Mouse (Mus musculus) urinary bladder, adult 18-20 months (tissue): Measurements from ENCODE around the gene Cacna1a.
A peak's percentile ranks its signal among the peaks of the same experiment; 100 is the strongest.
"Not testable (repeated sequence)": the region's sequence is repeated elsewhere in the genome, so short reads cannot be mapped to it uniquely, and the experiment has no call there.

Experiments
- DNase-seq, 2 experiments: peaks; one replicate each; pipeline ENCODE4 v3.0.0; 2022; ENCODE audit warnings: low spot score in 2 of 2, mixed read lengths in 2 of 2

Cacna1a gene

GRCm38 (mm10) chr8:84474456-84474855 is 86.2 kb downstream of the Cacna1a start:
- no peak for DNase-seq

GRCm38 (mm10) chr8:84477341-84477740 is 89.1 kb downstream of the Cacna1a start:
- no peak for DNase-seq

DNA sequence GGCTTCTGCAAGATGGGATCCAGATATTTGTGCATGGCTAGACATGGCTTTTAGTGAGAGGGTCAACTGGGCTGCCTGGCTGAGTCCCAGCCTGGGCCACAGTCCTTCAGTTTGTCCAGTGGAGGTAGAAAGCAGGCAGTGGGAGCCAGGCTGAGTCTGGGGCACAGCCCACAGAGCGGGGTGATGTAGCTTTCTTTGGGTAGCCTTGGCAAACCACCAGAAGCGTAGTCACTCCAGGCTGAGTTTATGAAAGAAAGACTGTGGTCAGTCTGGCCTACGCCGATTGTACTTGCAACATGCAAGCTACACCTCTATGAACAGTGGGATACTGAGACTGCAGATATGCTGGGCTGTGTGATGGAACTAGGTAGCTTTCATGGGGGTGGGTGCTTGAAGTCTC is 94.8 kb downstream of the Cacna1a start:
- DNase-seq = no peak

- DNase-seq = no peak
Observed at GRCm38 (mm10) chr8:84485366-84485765, 97.1 kb downstream of the Cacna1a start.

DNA sequence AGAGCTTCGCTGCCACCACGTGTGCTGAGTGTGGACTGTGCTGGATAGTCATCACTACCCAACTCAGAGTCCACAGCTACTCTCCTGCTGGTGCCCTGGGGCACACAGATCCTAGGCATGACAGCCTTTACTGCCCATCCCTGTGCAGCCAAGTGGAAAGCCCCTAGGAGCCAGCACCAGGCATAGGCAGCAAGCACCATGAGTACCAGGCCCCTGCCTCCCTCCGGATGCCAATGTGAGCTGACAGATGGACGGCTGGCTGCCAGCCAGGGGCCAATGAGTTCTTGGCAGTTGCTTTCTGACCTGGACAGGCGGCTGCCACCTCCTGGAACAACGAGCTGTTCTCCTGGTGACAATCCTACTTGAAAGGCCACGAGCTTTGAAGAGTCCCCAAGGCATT is 97.6 kb downstream of the Cacna1a start:
- no peak for DNase-seq

- no peak for DNase-seq
Observed at GRCm38 (mm10) chr8:84489223-84489622, 101.0 kb downstream of the Cacna1a start.

- no peak for DNase-seq
Observed at GRCm38 (mm10) chr8:84494541-84495084, 106.4 kb downstream of the Cacna1a start.

DNA sequence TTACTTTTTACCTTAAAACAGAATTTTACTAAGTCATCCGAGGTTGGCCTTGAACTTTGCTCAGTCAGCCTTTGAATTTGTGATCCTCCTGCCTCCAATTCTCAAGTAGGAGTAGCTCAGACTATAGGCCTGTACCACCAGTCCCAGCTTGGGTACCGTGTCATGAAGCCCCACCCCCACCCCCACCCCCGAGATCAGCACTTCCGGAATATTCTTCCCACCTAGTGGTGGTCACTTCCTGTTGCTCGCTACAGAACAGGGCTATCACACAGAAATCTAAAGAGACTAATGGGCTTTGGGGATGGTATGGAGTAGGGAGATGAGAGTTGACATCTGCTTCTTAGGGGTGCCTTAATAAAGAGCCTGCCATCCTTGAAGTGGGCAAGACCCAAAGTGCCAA is 112.9 kb downstream of the Cacna1a start:
- DNase-seq = no peak

DNA sequence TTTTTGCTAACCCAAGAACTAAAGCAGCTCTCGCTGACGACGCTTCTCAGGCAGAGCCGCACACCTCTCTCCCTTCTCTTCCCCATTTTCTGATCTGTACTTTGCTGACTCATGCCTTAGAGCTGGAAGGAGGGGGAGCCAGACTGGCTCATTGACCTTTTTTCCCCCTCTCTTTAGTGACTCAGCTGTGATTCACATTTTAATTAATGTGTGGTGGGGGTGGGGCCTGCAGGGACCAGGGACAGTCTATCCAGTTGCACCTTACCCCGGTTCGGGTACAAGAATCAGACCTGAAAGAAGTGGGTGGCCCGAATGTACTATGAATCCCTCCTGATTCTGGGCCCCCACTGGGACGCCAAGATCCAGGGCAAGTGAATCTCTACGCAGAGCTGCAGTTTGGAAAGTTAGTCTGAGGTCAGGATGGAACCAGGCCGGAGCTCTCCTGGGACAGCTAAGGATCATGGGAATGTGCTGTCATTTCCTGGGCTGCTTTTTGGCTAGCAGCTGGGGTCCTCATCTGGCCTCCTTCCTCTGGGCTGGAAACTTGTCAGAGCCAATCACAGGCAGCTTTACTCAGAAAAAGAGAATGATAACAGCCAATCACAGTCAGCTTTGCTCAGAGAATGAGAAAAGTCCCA is 113.5 kb downstream of the Cacna1a start:
- peak; percentile 39 to 42 for DNase-seq

- no peak for DNase-seq
Observed at GRCm38 (mm10) chr8:84502638-84503037, 114.4 kb downstream of the Cacna1a start.

- no peak for DNase-seq
Observed at GRCm38 (mm10) chr8:84507220-84507619, 119.0 kb downstream of the Cacna1a start.

DNA sequence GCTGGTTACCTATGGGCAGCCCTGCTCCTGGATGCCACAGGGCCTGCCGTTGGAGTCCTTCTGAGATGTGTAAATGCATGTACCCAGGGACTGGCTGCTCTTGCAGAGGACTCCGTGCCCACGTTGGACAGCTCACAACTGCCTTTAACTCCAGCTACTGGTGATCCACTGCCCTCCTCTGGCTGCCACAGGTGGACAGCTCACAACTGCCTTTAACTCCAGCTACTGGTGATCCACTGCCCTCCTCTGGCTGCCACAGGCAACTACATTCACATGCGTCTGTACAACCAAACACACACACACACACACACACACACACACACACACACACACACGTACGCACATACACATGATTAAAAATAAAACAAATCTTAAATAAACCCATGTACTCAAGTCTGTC is 121.5 kb downstream of the Cacna1a start:
- not testable (repeated sequence) for DNase-seq

- DNase-seq = no peak
Observed at GRCm38 (mm10) chr8:84511621-84512020, 123.4 kb downstream of the Cacna1a start.

DNA sequence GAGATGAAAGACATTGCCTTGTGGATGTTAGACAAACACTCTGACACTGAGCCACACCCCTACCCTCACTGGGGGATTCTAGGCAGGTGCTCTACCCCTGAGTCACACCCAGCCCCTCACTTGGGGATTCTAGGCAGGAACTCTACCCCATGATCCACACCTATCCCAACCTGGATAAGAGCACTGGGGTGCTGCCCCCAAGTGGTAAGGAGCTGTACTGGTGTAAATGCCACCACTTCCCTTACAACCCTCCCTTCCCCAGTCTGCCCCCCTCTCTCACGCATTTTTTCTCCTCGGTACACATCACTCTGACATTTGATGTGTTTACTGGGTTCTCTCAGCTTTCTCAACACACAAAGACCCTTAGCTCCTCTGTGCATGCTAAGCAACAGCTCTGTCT is 125.5 kb downstream of the Cacna1a start:
- peak in 1 of 2 experiments; percentile 29 for DNase-seq

DNA sequence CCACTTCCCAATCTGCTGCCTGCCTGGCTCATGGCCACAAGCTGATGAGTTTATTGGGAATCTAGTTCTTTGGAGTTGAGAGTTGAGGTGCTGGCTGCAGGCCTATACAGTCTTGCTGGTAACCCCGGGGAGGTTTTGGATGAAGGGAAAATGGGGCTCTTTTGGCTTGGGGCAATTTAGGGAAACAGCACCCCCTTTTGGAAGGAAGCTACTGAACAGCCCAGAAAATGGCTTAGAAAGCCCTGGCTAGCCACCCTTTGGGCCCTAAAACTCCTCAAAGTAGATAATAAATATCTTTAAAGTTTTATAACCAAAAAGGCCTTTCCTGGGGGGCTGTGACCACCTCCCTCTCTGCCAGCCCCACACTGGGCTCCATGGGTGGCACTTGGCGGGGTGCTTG is 129.9 kb downstream of the Cacna1a start:
- no peak for DNase-seq

DNA sequence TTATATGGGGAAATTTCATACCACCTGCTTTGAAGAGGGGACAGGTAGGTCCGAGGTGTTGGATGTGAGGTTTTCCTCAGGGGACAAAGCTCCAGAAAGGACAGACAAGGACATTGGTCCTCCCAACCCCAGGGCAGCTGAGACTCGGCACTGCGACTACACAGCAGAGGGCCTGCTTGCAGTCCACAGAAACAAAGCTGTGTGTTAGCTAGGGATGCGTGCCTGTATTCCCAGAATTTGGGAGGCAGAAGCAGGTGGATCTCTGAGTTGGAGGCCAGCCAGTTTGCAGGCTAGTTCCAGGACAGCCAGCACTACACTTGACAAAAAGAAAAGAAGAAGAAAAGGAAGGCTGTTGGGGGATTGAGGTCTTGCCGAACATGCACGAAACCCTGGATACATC is 130.5 kb downstream of the Cacna1a start:
- no peak for DNase-seq

GRCm38 (mm10) chr8:84519767-84520626 is 131.8 kb downstream of the Cacna1a start:
- no peak for DNase-seq

DNA sequence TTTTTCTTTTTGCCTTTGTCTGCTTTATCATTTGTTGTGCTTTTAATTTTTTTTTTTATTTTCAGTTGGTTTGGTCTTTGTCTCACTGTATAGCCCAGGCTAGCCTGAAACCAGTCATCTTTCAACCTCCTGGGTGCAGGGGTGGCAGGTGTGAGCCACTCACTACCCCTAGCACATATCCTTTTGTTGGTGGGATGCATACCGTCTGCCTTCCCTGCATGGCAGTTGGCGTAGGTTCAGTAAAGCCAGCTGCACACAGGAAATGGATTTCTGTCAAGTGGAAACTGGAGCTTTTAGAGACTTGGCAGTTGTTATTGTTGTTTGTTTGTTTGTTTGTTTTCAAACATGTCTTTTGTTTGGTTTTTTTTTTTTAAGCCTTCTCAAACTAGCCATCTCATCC is 132.8 kb downstream of the Cacna1a start:
- no peak for DNase-seq

DNA sequence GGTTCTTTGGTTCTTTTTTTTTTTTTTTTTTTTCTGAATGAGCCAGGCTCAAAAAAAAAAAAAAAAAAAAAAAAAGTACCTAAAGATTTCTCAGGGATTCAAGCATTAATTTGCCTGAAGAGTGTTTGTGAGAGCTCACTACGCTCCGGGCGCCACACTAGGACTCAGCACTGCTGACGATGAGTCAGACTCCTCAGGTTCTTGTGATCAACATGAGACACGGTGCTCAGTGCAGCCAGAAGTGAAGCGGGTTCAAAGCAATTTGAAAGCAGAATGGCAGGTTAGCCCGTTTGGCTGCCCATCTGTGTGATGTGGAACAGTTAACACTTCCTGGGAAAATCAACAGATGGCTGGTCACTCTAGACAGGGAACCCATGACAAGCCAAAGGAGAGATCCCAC is 139.8 kb downstream of the Cacna1a start:
- DNase-seq = no peak

- DNase-seq = no peak
Observed at GRCm38 (mm10) chr8:84529548-84529947, 141.3 kb downstream of the Cacna1a start.

DNA sequence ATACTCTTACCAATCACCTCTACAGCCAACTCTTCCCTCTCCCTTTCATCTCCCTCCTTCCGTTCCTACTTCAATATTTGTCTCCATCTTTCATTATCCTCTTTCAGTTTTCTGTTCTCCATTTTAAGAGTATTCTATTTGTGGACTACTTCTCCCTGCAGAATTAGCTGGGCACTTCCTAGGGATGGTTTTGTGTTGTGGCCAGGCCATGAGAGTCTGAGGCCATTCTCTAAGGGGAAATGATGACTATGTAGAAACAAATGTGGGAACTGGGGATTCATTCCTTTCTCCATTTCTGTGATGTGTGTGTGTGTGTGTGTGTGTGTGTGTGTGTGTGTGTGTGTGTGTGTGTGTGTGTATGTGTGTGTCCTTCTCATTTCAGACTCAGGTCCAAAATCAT is 144.5 kb downstream of the Cacna1a start:
- no peak for DNase-seq

DNA sequence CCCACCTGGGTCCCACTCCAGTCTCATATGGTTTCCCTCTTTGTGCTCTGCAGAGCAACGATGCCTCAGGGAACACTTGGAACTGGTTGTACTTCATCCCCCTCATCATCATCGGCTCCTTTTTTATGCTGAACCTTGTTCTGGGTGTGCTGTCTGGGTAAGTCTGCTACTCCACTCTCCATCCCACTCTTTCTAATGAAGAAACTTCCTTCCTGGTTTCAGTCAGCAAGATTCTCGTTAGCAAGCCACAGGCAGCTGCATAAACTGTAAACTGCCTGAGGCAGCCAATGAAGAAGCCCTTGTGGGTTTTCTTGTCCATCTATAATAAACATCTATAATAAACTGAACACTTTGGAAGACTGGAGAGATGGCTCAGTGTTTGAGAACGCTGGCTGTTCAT is 145.1 kb downstream of the Cacna1a start:
- no peak for DNase-seq

DNA sequence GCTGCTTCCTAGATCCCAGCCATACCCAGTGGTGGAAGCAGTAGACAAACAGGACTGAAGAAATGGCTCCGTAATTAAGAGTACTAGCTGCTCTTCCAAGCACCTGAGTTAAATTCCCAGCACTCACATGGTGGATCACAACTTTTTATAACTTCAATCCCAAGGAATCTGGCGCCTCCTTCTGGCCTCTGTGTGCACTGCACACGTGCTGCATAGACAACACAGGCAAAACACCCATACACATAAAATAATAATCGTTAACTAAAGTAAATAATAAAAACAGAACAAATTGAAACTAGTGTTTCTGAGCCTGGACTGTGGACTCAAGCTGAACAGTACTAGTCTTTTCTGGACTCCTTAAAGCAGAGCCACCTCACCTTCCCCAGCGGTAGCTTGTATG is 148.7 kb downstream of the Cacna1a start:
- no peak for DNase-seq
